Mouse (Mus musculus): ENCODE measurements around the gene Hspd1.

- no peak for TF ChIP-seq CTCF (IDR thresholded peaks at IDR 0.05; ENCODE audit: control insufficient read depth, insufficient read depth, insufficient read length)
- TF ChIP-seq FOSL1 (IDR thresholded peaks at IDR 0.05; ENCODE audit: insufficient read depth, low read length, poor library complexity, severe bottlenecking), result no peak
- no peak for TF ChIP-seq MAX (IDR thresholded peaks at IDR 0.05)
- TF ChIP-seq USF1 (IDR thresholded peaks at IDR 0.05; ENCODE audit: low read depth), result no peak
- TF ChIP-seq CEBPB (IDR thresholded peaks at IDR 0.05; ENCODE audit: low read depth), result no peak
These were observed 12.2 kb downstream of the Hspd1 start for GRCm38 (mm10) chr1:55075652-55076394.
